Mouse (Mus musculus) hindbrain, embryonic 16.5 days (tissue): ENCODE measurements around the gene Cabp4. TPM values are rescaled to one million over a fixed set of nuclear protein-coding genes. Genes with fewer than 3 reads are reported as not detected.

Source experiments
- ATAC-seq: fragments of 200-750 bp; cut with Nextera tagmentation; 2 replicates; pipeline ENCODE4 v1.8.0; 2017; ENCODE audit warnings: moderate TSS enrichment, moderate library complexity
- H3K27ac ChIP-seq: fragments of 300-500 bp; sonication (generic); 2 replicates; pipeline ENCODE4 v1.5.1; 2014; ENCODE audit warnings: low read depth, mild to moderate bottlenecking, control low read depth, low read length, moderate library complexity
- H3K27me3 ChIP-seq: fragments of 300-500 bp; sonication (generic); replicated peaks from 2 replicates; pipeline ENCODE4 v1.6.1; 2014; ENCODE audit warnings: low read length; ENCODE audit not compliant: control insufficient read depth, insufficient read depth
- H3K36me3 ChIP-seq: fragments of 300-500 bp; sonication (generic); 2 replicates; pipeline ENCODE4 v1.6.1; 2014; ENCODE audit warnings: mild to moderate bottlenecking, low read length, moderate library complexity, mixed read lengths; ENCODE audit not compliant: control insufficient read depth, insufficient read depth
- H3K4me1 ChIP-seq: fragments of 300-500 bp; sonication (generic); 2 replicates; pipeline ENCODE4 v1.6.1; 2014; ENCODE audit warnings: low read depth, low read length; ENCODE audit not compliant: control insufficient read depth, insufficient read depth
- H3K4me2 ChIP-seq: fragments of 300-500 bp; sonication (generic); 2 replicates; pipeline ENCODE4 v1.6.1; 2014; ENCODE audit warnings: mild to moderate bottlenecking, low read length, control low read depth, moderate library complexity
- H3K4me3 ChIP-seq: fragments of 300-500 bp; sonication (generic); 2 replicates; pipeline ENCODE4 v1.5.1; 2014; ENCODE audit warnings: mild to moderate bottlenecking, low read length, control low read depth, moderate library complexity
- H3K9ac ChIP-seq: fragments of 300-500 bp; sonication (generic); 2 replicates; pipeline ENCODE4 v1.6.1; 2014; ENCODE audit warnings: low read depth, mild to moderate bottlenecking, control low read depth, low read length, moderate library complexity
- H3K9me3 ChIP-seq: fragments of 300-500 bp; sonication (generic); 2 replicates; pipeline ENCODE4 v1.6.1; 2014; ENCODE audit warnings: mild to moderate bottlenecking, low read length, moderate library complexity; ENCODE audit not compliant: control insufficient read depth
- whole genome bisulfite sequencing: fragments of 180-500 bp; shearing (Covaris S2); extraction: QIAGEN DNeasy Blood & Tissue Kit; methylation state at CpG from one replicate; pipeline ENCODE4 v1.1.7; 2014; 5-methylcytosine and 5-hydroxymethylcytosine counted together
- polyA plus RNA-seq: library from polyadenylated mRNA; unstranded; fragments of >200 nt; fragmentation: Nextera tagmentation; extraction: Ambion mirVana; gene quantifications from 2 replicates; pipeline ENCODE4 v1.2.1, GENCODE M21; 2015

Gene Cabp4
- polyA plus RNA-seq, 1 experiment from 2014 or later, result 0.24 TPM

- ATAC-seq, result no peak
- H3K9me3 ChIP-seq, result no peaks in the 10 kb centered on the region
- 68% methylated on average over 2 of the region's 2 CpGs for WGBS
Measured at GRCm38 (mm10) chr19:4183689-4184088, 39.9 kb upstream of the Cabp4 start.

GRCm38 (mm10) chr19:4181892-4182291 lies 38.1 kb upstream of the Cabp4 start:
- Histone ChIP-seq H3K4me1 (peaks cover 5% of the 10 kb centered on the region), H3K36me3 (no peaks in the 10 kb centered on the region), H3K4me3 (no peak overlapping the region), H3K4me2 (no peak overlapping the region), H3K27ac (no peak overlapping the region), H3K9ac (no peak overlapping the region), H3K9me3 (no peaks in the 10 kb centered on the region), H3K27me3 (no peaks in the 10 kb centered on the region)
- ATAC-seq, result peak; percentile 72
- WGBS, result 33% methylated on average over 3 of the region's 3 CpGs

More at GRCm38 (mm10) chr19:4183689-4184088, 39.9 kb upstream of the Cabp4 start:
- Histone ChIP-seq H3K4me2 (no peak overlapping the region), H3K36me3 (no peaks in the 10 kb centered on the region), H3K9ac (no peak overlapping the region), H3K4me1 (peaks cover 5% of the 10 kb centered on the region), H3K27ac (no peak overlapping the region), H3K27me3 (no peaks in the 10 kb centered on the region), H3K4me3 (no peak overlapping the region)

- no peak overlapping the region for H3K4me3 ChIP-seq
- H3K9ac ChIP-seq, result no peak overlapping the region
- 92% methylated on average over 7 of the region's 7 CpGs for WGBS
- no peak overlapping the region for H3K27ac ChIP-seq
- H3K27me3 ChIP-seq, result no peaks in the 10 kb centered on the region
- ATAC-seq, result no peak
- peaks cover 7% of the 10 kb centered on the region for H3K4me1 ChIP-seq
- no peaks in the 10 kb centered on the region for H3K9me3 ChIP-seq
- H3K36me3 ChIP-seq, result no peaks in the 10 kb centered on the region
- no peak overlapping the region for H3K4me2 ChIP-seq
Measured at GRCm38 (mm10) chr19:4180411-4180810, 36.6 kb upstream of the Cabp4 start.

GRCm38 (mm10) chr19:4175368-4175947 lies 31.6 kb upstream of the Cabp4 start, which contains the start of gene Carns1:
Carns1 (minus strand) TSS chr19:4175479.
- Histone ChIP-seq H3K36me3 (no peaks in the 10 kb centered on the region), H3K4me1 (peaks cover 6% of the 10 kb centered on the region), H3K4me3 (no peak within 1 kb of the TSS), H3K9ac (peak within 1 kb of the TSS; percentile 35; the same call in 1 of the 2 replicates), H3K27ac (no peak within 1 kb of the TSS), H3K27me3 (no peaks in the 10 kb centered on the region), H3K9me3 (no peaks in the 10 kb centered on the region), H3K4me2 (peak within 1 kb of the TSS; percentile 37)
- 6% methylated on average over 11 of the region's 11 CpGs for WGBS
- no peak for ATAC-seq

- H3K9me3 ChIP-seq, result no peaks in the 10 kb centered on the region
- WGBS, result 61% methylated on average over 11 of the region's 11 CpGs
- H3K27me3 ChIP-seq, result no peaks in the 10 kb centered on the region
- H3K36me3 ChIP-seq, result no peaks in the 10 kb centered on the region
- H3K27ac ChIP-seq, result no peak overlapping the region
- H3K4me3 ChIP-seq, result no peak overlapping the region
- no peak overlapping the region for H3K4me2 ChIP-seq
- no peak for ATAC-seq
- H3K9ac ChIP-seq, result no peak overlapping the region; the same call in 1 of the 2 replicates
- peaks cover 11% of the 10 kb centered on the region for H3K4me1 ChIP-seq
Measured at GRCm38 (mm10) chr19:4172925-4173324, 29.1 kb upstream of the Cabp4 start.

- H3K4me3 ChIP-seq, result no peak overlapping the region
- no peaks in the 10 kb centered on the region for H3K9me3 ChIP-seq
- H3K27me3 ChIP-seq, result no peaks in the 10 kb centered on the region
- H3K9ac ChIP-seq, result peak overlapping the region; percentile 38
- no peak overlapping the region; the same call in 1 of the 2 replicates for H3K4me2 ChIP-seq
- no peaks in the 10 kb centered on the region for H3K36me3 ChIP-seq
- H3K4me1 ChIP-seq, result peaks cover 11% of the 10 kb centered on the region
- ATAC-seq, result no peak
- no peak overlapping the region for H3K27ac ChIP-seq
- WGBS, result 64% methylated on average over 13 of the region's 13 CpGs
Measured at GRCm38 (mm10) chr19:4171393-4172290, 27.8 kb upstream of the Cabp4 start.

GRCm38 (mm10) chr19:4170723-4171392 lies 27.0 kb upstream of the Cabp4 start:
- 90% methylated on average over 10 of the region's 10 CpGs for WGBS
- H3K4me3 ChIP-seq, result no peak overlapping the region
- no peaks in the 10 kb centered on the region for H3K36me3 ChIP-seq
- ATAC-seq, result no peak
- no peak overlapping the region for H3K4me2 ChIP-seq
- no peaks in the 10 kb centered on the region for H3K9me3 ChIP-seq
- H3K27me3 ChIP-seq, result no peaks in the 10 kb centered on the region
- H3K27ac ChIP-seq, result no peak overlapping the region
- H3K4me1 ChIP-seq, result peaks cover 11% of the 10 kb centered on the region
- no peak overlapping the region for H3K9ac ChIP-seq

GRCm38 (mm10) chr19:4169810-4170209 lies 26.0 kb upstream of the Cabp4 start:
- H3K36me3 ChIP-seq, result no peaks in the 10 kb centered on the region
- H3K4me1 ChIP-seq, result peaks cover 5% of the 10 kb centered on the region
- H3K4me3 ChIP-seq, result peak overlapping the region; percentile 53
- ATAC-seq, result peak; percentile 55
- no peaks in the 10 kb centered on the region for H3K9me3 ChIP-seq
- peak overlapping the region; percentile 89 for H3K9ac ChIP-seq
- peak overlapping the region; percentile 94 for H3K4me2 ChIP-seq
- WGBS, result 4% methylated on average over 25 of the region's 27 CpGs
- H3K27me3 ChIP-seq, result no peaks in the 10 kb centered on the region
- H3K27ac ChIP-seq, result peak overlapping the region; percentile 94

- Histone ChIP-seq H3K9ac (peak overlapping the region; percentile 89), H3K4me1 (peaks cover 5% of the 10 kb centered on the region), H3K27ac (peak overlapping the region; percentile 94), H3K4me2 (peak overlapping the region; percentile 94), H3K27me3 (no peaks in the 10 kb centered on the region), H3K9me3 (no peaks in the 10 kb centered on the region), H3K36me3 (no peaks in the 10 kb centered on the region), H3K4me3 (peak overlapping the region; percentile 53)
- WGBS, result under 1% methylated on average over 43 of the region's 43 CpGs
- peak; percentile 95 for ATAC-seq
Measured at GRCm38 (mm10) chr19:4169378-4169784, 25.5 kb upstream of the Cabp4 start.
